Mouse (Mus musculus) erythroblast, embryonic 14.5 days (primary cell): ENCODE results near the gene Tmc3.

Experiments used
- GATA1 ChIP-seq: IDR thresholded peaks from 2 replicates; pipeline ENCODE4 v1.6.1; 2012; ENCODE audit warnings: low read length, inconsistent platforms, mixed read lengths
- TAL1 ChIP-seq: IDR thresholded peaks from 3 replicates; pipeline ENCODE4 v1.6.1; 2012; ENCODE audit warnings: low read length, inconsistent platforms, mixed read lengths

DNA sequence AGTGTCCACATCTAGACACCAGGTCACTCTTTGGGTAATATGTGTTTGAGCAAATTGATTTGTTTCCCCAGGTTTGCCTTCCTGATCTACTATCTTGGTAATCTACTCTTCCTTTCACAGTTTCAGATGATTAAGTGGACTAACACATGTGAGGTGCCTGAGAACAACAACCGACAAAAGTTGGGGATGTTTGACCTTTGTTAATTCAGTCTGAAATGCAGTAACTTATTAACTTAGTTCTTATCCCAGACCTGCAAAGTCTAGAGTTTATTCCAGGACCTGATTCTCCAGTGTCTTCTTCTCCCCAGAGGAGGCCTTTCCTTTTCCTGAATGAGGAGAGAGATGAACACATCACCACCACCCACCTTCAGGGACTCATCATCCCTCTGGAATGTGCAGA, 27.2 kb downstream of the Tmc3 start:
- TF ChIP-seq GATA1 (no peak), TAL1 (no peak)
